Mouse (Mus musculus): ENCODE data around the gene Olfr1080.

GRCm38 (mm10) chr2:86508161-86508560, 49.9 kb downstream of the Olfr1080 start, which contains the start of gene Olfr1076:
- TF ChIP-seq CTCF (conservative IDR thresholded peaks at IDR 0.05; ENCODE audit: low read length) = no peak
- TF ChIP-seq NANOG (IDR thresholded peaks at IDR 0.05; ENCODE audit: borderline replicate concordance, low read length) = no peak

All from E14TG2a.4 (cell line).